Mouse (Mus musculus) gastrocnemius, postnatal 4 days (tissue): Measurements from ENCODE around the gene Baiap2l1. TPM values are rescaled to one million over a fixed set of nuclear protein-coding genes. Genes with fewer than 3 reads are reported as not detected.
A peak's percentile ranks its signal among the peaks of the same experiment; 100 is the strongest.

Experiments
- DNase-seq, 2 experiments: peaks; one replicate each; pipeline ENCODE4 v3.0.0; 2021 to 2022; ENCODE audit warnings: low spot score in 2 of 2, mixed read lengths in 2 of 2
- total RNA-seq, 2 experiments: library from RNA; stranded (reverse); gene quantifications; 2 replicates each; pipeline ENCODE4 v1.2.3; 2021

The Baiap2l1 gene
- total RNA-seq, 2 experiments from 2014 or later: 5.7 to 7.1 TPM

DNA sequence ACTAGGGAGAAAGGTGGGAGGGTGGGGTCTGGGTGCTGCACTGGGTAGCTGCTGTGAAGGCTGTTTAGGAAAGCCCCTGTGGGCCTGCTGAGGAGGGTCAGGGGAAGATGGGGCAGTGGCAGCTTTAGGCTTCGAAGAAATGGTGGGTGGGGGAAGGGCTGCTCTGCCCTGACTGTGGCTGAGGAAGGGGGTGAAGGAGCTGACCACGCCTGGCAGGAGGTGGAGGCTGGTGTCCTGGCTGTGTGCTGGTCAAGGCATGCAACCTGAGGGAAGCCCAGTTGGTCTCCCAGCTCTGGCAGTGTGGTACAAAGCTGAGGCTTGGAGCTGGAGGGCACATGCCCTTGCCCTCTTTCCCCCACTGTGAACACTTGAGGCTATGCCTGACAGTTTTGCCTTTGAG is 99.2 kb downstream of the Baiap2l1 start:
- no peak for DNase-seq

DNA sequence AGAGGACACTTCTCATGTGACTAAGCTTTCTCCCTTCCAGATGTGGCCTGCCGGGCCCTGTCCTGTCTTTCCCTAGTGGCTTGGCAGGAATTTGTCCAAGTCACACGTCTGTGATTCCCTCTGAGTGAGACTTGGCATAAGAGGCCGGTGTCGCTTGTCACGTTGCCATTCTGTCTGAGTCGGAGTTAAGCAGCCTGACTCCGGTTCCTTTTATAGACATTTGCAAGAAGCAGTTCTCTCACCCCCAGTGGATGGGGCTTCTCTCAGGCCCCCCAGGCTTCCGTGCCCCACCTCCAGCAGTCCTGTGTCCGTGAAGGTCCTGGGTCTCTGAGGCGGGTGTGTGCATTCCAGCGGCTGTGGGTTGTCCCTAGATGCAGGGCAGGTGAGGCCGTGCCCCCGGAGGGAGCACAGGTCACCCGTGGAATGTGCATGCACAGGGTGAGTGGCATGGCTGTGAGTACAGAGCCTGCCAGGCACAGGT is 99.7 kb downstream of the Baiap2l1 start:
- peak in 1 of 2 experiments; percentile 42 for DNase-seq

DNA sequence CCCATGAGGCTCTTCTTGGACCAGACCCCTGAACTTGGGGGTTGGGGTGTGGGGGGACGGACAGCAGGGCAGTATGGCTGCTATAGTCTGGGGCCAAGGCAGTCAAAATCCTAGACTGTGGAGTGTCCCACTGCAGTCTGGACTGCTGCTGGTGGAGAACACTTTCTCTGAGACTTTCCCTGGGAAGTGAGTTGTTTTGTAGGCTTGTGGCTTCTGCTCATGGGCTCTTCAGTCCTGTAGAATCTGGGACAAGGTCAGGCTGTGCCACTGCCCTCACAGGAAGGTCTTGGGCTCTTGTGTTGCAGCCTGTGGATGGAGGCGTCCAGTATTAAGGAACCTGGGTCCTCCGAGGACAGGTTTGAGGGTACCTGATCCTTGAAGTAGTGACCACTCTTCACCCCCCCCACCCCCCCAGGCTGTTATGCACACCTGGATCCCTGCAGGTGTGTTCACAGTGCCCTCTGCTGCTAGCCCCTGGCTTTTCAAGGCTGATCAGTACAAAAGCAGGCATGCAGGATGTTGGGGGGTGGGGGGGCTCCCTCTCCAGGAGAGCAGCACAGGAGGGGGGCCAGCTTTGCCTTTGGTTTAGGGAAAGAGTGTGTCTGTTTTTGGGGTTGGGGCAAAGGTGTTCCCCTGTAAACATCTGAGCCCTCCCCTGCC is 100.3 kb downstream of the Baiap2l1 start:
- DNase-seq: no peak

DNA sequence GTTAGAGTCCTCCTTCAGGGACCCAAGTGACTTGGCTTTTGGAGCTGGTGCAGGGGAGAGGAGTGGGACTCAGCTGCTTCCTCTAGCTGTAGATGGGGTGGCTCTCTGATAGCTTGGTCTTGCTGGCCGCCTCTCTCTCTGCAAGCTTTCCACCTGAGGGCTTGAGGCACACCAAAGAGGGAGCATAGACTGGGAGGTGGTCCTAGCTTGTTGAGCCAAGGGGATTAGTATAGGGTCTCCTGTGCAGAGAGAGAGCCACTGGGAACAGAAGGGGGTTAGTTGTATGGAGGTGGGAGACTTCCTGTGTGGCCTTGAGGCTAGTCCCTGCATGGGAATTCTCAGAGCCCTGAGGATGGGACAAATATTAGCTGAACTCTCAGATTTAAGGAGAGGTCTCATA is 101.0 kb downstream of the Baiap2l1 start:
- DNase-seq: no peak

DNA sequence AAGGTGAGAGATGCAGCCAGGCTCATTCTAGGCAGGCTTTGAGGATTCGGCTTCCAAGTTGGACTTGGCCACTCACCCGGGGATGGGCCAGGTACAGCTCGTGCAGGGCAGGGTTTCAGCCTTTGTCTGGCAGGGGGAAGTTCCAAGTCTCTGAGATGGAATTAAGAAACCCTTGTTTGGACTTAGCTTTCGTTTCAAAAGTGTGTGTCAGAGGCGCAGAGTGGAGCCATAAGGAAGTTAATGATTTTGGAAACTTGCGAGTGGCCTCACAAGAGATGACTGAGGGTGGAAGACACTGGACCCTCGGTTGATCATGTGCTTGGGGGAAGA is 101.4 kb downstream of the Baiap2l1 start:
- no peak for DNase-seq

DNA sequence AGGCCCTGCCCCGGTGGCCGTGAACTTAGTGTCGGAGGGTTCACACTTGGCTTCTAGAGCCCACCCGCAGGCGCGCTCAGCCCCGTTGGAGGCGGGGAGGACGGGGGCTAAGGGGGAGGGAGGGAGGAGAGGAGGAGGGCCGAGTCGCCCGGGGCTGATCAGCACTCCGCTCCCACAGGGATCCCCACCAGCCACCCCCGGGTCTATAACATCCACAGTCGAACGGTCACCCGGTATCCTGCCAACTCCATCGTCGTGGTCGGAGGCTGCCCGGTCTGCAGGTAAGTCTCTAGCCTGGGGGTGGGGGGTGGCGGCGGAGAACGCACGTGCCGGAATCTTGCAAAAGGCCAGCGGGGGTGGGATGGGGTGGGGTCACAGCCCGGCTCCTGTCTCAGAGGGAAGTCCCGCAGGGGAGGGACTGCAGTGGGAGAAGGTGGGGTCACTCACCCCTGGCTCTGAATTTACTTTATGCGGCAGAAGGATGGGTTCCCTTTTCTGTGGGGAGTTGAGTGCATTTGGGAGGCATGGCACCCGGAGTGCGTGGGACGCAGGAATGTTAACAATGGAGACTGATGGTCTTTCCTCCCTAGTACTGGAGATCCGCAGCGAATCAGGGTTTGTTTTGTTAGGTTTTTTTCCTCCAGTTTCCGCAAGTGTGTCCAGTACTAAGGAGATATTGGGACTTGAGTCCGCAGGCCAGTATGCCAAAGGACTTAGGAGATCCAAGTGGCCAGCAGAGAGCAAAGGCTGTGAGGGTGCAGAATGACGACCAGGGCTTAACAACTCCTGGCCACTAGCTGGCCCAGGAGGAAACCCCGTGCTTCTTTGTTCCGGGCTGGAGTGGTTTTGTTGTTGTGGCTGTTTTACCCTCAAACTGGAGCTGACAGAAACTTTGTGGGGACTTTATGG is 102.0 kb downstream of the Baiap2l1 start:
- DNase-seq: peak; percentile 52 to 61

DNA sequence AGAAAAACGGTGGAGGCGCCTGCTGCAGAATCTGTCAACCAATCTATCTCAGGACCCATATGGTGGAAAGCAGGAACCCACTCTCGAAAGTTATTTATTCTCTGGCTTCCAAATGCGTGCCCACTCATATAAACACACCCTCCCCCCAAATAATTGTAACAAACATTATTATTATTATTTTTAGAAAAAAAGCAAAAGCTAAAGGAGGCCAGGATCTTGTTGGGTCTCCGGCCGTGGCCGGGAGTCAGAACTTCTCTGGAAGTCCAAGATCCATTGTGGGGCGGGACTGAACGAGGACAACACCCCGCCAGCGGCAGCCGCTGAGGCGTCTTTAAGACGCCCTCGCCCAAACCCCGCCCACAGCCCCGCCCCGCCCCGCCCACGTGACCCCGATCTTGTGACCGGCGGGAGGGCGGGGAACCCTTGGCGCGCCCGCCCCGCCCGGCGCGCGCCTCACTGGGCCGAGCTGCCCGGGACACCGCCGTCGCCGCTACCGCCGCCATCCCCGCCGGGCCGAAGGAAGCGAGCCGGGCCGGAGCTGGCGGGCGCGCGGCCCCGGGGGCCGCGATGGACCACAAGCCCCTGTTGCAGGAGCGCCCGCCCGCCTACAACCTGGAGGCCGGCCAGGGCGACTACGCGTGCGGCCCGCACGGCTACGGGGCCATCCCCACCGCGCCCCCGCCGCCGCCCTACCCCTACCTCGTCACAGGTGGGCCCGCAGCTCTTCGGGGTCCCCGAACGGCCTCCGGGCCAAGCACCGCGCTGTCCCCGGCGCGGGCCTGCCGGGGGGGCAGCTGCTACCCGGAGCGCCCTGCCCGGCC is 102.9 kb downstream of the Baiap2l1 start:
- DNase-seq: peak; percentile 79 to 83

DNA sequence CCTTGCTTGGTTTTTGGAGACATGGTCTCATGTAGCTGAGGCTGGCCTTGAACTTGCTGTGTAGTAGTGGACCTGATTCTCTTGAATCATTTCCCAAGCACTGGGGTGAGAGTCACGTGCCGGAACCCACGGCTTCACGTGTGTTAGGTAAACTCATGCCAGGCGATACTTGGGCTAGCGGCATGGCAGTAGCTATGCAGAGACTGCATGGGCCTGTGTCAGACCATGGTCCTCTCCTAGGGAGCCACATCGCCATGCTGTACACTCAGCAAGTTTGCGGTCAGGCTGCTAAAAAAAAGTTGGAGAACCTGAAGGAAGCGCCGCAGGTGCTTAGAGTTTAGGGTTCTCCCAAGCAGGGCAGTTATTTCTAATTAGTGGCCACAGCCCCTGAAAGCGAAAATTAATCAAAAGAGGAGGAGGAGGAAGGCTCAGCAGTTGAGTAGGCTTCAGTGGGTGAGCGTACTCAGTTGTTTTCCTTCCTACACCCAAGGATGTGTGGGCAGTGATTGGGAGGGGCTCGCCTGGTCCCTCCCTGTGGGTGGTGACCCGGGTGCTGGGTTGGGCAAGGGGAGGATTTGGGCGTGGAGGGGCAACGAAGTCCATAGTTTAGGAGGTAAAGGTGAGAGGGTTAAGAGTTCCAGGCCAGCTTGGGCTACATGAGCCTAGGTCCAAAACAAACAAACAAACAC is 103.6 kb downstream of the Baiap2l1 start:
- DNase-seq: peak in 1 of 2 experiments; percentile 29

DNA sequence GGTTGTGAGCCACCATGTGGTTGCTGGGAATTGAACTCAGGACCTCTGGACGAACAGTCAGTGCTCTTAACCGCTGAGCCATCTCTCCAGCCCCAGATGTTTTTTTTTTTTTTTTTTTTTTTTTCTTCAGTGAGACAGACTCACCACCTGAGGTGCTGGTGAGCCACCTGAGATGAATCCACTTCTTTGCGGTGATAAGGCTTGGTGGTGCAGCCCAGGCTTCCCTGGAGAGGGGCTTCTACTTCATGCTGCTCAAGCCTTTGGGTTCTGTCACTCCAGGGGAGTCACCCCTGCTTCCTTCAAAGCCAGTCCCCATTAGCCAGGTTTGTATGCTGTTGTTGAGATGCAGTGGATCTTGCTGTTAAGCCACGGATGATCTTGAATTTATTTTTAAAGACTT is 104.7 kb downstream of the Baiap2l1 start:
- DNase-seq: no peak

DNA sequence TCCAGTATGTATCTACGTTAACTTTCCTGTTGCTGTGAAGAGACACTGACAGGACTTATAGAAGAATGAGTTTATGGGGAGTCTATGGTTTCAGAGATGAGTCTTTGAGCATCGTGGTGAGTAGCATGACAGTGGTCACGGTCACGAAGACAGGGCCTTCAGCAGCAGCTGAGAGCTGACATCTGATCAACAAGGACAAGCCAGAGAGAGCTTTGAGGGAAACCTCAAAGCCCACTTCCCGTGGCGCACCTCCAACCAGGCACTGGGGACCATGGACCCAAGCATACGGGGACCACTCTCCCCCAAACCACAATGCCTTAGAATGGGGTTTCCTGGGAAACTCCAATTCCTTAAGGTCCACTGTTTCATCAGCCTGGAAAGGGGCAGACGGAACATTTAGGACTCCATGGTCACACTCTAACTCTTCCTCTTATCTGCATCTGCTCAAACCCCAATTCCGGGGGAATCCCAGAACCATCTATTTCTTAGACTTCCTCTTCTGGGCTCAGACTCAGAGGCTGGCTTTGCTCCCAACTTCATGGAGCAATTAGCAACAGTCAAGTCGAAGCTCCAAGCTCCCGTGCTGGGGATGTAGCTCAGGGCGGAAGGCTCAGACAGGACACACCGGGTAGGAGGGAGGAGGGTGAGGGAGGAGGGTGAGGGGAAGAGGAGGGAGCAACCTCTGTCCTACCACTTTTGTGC is 105.9 kb downstream of the Baiap2l1 start:
- no peak for DNase-seq

DNA sequence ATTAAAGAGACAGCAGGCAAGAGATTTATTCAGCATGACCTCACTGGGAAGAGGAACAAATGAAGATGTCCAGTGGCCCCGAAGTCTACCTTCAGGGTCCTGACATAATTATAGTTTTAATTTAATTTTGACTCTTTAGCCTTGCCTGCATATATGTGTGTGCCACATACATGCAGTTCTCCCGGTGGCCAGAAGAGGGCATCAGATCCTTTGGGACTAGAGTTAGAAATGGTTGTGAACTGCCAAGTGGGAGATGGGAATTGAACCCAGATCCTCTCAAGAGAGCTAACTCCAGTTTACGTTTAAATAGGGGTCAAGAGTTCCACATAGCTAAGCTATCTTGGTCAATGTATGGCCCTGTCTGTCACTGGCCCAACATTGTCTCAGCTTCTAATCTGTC is 108.0 kb downstream of the Baiap2l1 start:
- DNase-seq: no peak

DNA sequence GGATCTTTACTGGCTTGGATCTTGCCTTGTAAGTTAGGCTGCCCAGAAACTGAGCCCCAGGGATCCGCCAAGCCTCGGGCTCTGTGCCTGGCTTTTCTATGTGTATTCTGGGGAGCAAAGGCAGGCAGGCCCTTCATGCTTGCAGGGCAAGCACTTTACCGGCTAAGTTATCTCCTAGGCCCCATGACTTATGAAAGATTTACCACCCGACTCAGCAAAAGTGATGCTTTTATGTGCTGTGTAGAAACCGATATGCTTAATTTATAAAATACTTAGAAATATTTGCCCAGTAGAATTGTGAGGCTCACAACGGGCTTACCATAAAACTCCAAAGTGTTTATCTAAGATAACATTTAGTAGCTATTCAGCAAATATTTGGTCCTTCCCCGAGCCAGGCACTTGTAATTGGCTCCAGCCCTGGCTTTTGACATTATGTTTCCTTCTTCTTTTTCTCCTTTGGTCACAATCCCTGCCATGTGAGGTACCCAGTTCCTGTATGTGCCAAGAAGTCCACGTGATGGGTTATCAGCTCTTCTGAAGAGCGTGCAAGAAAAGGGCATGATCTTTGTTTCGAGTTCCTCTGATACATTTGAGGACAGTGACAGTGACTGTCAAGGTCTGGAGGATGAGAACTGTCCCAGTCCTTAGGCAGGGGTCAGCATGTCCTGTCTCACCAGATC is 109.9 kb downstream of the Baiap2l1 start:
- no peak for DNase-seq

DNA sequence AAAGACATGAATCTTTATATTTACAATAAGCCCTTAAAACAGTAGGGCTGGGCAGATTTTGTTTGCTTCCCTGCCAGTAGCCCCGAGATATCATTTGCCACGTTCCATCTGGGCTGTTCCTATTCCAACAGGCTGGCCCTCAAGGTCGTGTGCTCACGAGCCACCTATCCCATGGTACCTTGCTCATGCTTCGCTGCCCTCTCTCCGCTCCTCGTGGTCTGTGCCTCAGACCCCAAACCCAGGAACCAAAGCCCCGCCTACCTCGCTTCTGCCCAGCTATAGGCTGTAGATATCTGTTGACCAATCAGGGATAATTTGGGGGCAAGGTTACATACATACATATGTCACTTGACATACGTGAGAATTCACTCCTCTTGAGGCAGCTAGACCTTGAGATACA is 110.6 kb downstream of the Baiap2l1 start:
- DNase-seq: no peak

DNA sequence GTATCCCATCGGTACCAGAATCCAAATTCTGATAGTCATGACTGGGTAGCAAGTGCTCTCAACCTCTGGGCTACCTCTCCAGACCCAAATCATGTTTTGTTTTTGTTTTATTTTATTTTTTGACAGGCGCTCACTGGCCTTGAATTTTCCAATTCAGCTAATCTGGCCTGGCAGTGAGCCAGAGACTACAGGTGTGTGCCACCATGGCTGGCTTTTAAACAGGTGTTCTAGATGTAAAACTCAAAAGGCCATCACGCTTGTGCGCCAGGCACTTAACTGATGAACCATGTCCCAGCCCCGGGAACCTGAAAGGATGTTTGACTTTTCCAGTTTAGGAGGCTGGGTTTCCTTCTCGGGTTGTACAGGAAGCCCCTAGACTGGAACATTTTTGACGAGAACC is 111.2 kb downstream of the Baiap2l1 start:
- DNase-seq: no peak

DNA sequence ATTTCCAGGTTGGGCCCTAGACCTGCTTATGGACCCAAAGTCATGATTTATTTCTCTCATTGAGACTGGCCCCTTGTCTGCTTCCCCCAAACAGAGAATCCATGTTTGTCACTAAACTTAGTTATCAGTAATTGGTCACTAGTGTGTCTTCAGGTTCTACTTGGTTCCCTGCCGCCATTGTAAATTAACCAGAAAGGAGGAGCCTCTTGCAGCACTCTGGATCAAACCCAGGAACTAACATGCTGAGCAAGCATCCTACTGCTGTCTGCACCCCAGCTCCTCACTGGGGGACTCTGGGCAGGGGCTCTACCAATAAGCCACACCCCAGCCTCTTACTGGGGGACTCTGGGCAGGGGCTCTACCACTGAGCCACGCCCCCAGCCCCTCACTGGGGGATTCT is 112.3 kb downstream of the Baiap2l1 start:
- no peak for DNase-seq

DNA sequence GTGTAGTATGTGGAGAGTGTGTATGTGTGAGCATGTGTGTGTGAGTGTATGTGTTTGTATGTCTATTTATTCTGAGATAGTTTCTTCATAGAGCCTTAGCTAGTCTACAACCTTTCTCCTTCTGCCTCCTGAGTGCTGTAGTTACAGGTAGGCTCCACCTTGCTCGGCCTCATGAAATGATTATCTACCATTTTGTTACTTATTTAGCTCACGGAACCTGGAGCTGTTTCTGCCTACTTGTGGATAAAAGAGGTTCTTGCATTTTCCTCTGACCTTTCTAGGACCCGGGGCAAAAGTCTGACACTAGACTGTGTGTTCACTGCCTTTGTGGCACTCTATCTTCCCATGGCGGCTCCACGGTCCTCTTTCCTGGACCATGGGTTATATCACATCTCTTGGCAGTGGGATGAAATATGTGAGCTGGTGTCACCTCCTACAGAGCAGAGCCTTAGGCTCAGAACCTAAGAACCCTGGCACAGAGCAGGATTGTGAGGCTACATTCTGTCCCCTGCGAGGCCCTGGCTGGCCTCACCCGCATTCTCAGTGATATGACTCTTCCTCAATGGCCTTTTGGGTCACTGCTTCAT is 113.9 kb downstream of the Baiap2l1 start, which contains the start of gene Bri3:
TSS of gene Bri3 (plus strand) at position 537 of the 587 bp plus-strand sequence.
- no peak for DNase-seq

DNA sequence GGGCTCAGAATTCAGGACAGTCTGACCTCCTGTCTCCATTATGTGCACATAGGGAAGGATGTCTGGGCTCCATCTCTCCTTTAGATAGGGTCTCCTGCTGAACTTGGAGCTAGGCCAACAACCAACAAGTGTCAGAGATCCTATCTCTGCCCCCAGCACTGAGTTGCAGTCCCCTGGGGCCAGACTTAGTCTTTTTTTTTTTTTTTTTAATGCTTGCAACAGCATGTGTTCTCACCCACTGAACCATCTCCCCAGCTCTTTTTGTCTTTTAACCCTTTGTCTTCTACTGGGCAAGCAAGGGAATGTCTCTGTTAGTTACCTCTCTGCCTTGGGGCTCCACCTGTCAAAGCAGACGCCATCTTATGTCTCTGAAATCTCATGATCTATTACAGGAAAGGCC is 118.9 kb downstream of the Baiap2l1 start:
- no peak for DNase-seq

DNA sequence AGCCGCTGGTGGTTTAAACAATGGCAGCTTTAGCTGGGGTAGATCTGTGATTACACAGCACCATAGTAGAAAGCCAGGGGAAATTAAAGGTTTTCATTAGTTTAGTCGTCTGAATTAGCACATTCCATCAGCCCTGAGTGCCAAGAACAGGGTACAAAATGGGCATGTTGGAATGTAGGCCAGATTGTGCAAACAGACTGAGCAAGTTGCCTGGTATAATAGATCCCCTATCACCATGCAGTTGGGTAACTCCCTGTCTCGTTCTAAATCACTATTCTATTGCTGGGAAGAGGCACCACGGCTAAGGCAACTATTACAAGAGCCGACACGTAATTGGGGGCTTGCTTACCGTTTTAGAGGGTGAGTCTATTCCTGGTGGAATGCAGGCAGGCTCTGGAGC is 123.2 kb downstream of the Baiap2l1 start:
- DNase-seq: no peak

DNA sequence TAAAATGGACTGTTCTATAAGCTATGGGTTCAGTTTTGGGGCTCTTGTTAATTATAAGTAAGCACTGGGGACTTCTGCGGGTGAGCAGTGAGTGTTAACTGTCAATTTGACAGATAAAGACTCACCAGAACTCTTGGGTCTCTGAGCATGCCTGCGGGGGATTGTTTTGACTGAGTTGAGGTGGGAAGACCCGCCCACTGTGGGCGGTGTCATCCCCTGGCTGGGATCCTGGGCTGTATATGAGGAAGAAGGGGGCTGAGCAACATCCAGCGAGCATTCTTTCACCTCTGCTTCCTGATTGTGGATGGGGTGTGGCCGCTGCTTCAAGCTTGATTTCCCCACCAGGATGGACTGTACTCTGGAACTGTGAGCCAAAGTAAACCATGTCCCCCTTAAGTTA is 123.7 kb downstream of the Baiap2l1 start:
- no peak for DNase-seq
